Mouse (Mus musculus) limb, embryonic 15.5 days (tissue): ENCODE results near the gene Tmc4. TPM values are rescaled to one million over a fixed set of nuclear protein-coding genes. Genes with fewer than 3 reads are reported as not detected.

Experiments
- ATAC-seq: fragments of 200-750 bp; cut with Nextera tagmentation; 2 replicates; pipeline ENCODE4 v1.8.0; 2017; ENCODE audit warnings: low read depth, moderate TSS enrichment; ENCODE audit not compliant: insufficient number of reproducible peaks, low FRiP score, low TSS enrichment
- H3K27ac ChIP-seq: fragments of 300-500 bp; sonication (generic); 2 replicates; pipeline ENCODE4 v1.5.1; 2015; ENCODE audit warnings: moderate library complexity, mild to moderate bottlenecking, inconsistent platforms
- H3K27me3 ChIP-seq: fragments of 300-500 bp; sonication (generic); 2 replicates; pipeline ENCODE4 v1.6.1; 2015; ENCODE audit warnings: inconsistent platforms
- H3K36me3 ChIP-seq: fragments of 300-500 bp; sonication (generic); 2 replicates; pipeline ENCODE4 v1.6.1; 2015; ENCODE audit warnings: inconsistent platforms
- H3K4me1 ChIP-seq: fragments of 300-500 bp; sonication (generic); 2 replicates; pipeline ENCODE4 v1.6.1; 2015; ENCODE audit warnings: inconsistent platforms
- H3K4me2 ChIP-seq: fragments of 300-500 bp; sonication (generic); 2 replicates; pipeline ENCODE4 v1.6.1; 2015; ENCODE audit warnings: mild to moderate bottlenecking, inconsistent platforms
- H3K4me3 ChIP-seq: fragments of 300-500 bp; sonication (generic); 2 replicates; pipeline ENCODE4 v1.5.1; 2015; ENCODE audit warnings: mild to moderate bottlenecking, inconsistent platforms
- H3K9ac ChIP-seq: fragments of 300-500 bp; sonication (generic); 2 replicates; pipeline ENCODE4 v1.6.1; 2015; ENCODE audit warnings: inconsistent platforms
- H3K9me3 ChIP-seq: fragments of 300-500 bp; sonication (generic); 2 replicates; pipeline ENCODE4 v1.6.1; 2016; ENCODE audit warnings: inconsistent platforms
- WGBS: fragments of 180-500 bp; shearing (Covaris S2); methylation state at CpG from one replicate; pipeline ENCODE4 v1.1.7; 2015; 5-methylcytosine and 5-hydroxymethylcytosine counted together
- polyA plus RNA-seq: library from polyadenylated mRNA; unstranded; fragments of >200 nt; fragmentation: Nextera tagmentation; extraction: Ambion mirVana; gene quantifications from 2 replicates; pipeline ENCODE4 v1.2.1, GENCODE M21; 2015

Gene Tmc4
- polyA plus RNA-seq, 1 experiment from 2014 or later: 7.0 TPM

DNA sequence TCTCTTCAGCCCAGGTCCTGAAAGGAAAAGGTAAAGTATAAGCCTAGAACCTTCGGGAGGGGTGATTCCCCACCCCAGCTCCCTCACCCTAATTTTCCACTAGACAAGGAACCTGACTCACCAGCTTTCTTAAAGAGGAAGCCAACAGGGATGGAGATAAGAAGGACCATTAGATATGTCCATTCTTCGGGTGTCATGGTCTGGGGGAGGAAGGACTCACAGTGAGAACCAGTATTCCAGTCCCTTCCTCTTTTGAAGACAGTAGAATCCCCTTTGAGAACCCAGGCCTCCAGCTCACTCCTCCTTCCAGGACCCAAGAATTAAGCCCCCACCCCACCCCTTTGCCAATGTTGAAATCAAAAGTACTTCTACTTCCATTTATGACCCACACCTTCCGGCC is 14.6 kb upstream of the Tmc4 start:
- peaks cover 31% of the 10 kb centered on the region for H3K36me3 ChIP-seq
- peaks cover 21% of the 10 kb centered on the region for H3K4me1 ChIP-seq
- whole genome bisulfite sequencing: 22% methylated on average over 3 of the region's 3 CpGs
- no peaks in the 10 kb centered on the region for H3K9me3 ChIP-seq
- ATAC-seq: no peak
- peak overlapping the region; percentile 84 for H3K4me2 ChIP-seq
- H3K9ac ChIP-seq: peak overlapping the region; percentile 80
- H3K27ac ChIP-seq: peak overlapping the region; percentile 99; the same call in 1 of the 2 replicates
- no peaks in the 10 kb centered on the region for H3K27me3 ChIP-seq
- H3K4me3 ChIP-seq: peak overlapping the region; percentile 68

DNA sequence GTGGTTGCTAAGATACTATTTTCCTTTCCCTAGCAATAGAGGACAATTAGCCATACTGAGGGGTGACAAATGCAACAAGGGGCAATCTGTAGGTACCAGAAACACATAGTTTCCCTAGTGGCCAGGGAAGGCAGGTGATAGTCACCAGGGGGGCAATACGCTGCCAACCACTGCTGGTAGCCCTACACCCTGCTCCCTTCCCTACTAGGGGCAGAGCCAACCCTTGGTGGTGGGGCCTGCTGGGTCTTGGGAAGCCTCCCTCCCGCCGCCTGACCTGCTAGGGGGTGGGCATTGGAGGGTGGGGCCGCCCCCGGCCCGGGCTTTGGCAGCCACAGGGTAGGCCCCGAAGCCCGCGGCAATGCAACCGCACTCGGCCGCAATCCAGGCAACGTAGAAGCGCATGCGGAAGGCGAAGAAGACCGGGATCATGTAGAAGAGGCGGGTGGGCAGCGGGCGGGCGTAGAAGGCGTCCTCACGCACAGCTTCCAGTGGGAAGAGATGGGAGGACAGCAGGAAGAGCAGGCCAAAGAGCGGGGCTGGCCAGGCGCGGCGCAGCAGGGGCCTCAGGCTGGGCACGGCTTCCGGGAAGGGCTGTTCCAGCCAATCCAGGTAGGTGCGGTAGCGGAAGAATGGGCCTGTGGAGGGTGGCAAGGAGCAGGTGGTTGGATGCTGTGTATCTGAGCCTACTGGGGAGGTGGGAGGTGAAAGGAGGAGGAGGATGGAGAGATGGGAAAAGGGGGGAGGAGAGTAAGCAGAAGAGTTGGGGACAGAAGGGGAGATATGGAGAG is 8.2 kb upstream of the Tmc4 start:
- H3K9ac ChIP-seq: no peak overlapping the region
- 86% methylated on average over 31 of the region's 31 CpGs for WGBS
- H3K4me2 ChIP-seq: no peak overlapping the region
- ATAC-seq: no peak
- H3K9me3 ChIP-seq: no peaks in the 10 kb centered on the region
- H3K36me3 ChIP-seq: peaks cover 60% of the 10 kb centered on the region
- no peaks in the 10 kb centered on the region for H3K4me1 ChIP-seq
- no peak overlapping the region for H3K27ac ChIP-seq
- no peaks in the 10 kb centered on the region for H3K27me3 ChIP-seq
- H3K4me3 ChIP-seq: no peak overlapping the region

DNA sequence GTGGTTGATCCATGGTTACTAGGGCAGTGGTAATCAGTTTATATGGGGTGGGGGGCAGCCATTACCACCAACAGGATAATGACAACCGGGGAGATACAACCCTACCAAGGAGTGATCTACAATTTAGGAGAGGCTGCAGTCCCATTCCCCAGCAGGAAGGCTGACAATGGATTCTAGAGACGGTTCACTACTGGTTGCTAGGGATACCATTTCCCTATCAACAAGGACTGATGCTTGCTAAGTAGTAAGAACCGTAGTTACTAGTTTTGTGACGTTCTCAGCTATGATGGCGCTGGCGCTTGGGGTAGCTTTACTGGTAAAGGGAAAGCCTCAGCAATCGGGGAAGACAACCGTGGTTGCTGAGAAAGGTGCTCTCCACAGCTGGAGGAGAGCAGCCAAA is 7.3 kb upstream of the Tmc4 start:
- Histone ChIP-seq H3K4me2 (no peak overlapping the region), H3K4me1 (no peaks in the 10 kb centered on the region), H3K9me3 (no peaks in the 10 kb centered on the region), H3K9ac (no peak overlapping the region), H3K4me3 (no peak overlapping the region), H3K27ac (no peak overlapping the region), H3K27me3 (no peaks in the 10 kb centered on the region), H3K36me3 (peaks cover 64% of the 10 kb centered on the region)
- 93% methylated on average over 8 of the region's 8 CpGs for WGBS
- ATAC-seq: no peak

DNA sequence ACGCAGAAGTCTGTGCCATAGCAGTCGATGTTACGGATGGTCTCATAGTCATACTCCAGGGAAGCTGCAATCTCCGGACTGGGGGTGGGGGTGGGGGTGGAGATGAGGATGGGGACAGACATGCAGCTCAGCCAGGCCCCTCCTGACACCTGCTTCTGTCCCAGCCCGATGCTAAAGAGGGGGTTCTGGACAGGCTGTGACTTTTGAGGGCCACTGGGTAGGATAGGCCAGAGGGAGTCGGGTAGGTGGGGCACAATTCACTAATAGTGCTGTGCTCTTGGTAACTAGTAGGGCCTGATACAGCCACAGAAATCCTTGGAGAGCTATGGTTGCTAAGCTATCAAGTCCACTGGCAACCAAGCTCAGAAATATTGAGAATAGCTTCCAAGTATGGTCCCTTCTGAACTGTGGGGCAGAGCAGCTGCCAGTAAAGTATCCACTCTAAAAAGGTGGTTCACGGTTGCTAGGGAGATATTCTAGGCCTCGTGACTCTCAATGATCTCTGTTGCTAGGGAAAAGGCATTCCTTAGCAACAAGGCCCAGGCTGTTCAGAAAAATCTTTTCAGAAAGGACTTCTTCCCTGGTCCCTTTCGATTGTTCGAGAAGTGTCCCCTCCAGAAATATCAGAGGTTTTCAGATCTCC is 6.7 kb upstream of the Tmc4 start:
- Histone ChIP-seq H3K9me3 (no peaks in the 10 kb centered on the region), H3K4me3 (no peak overlapping the region), H3K27me3 (no peaks in the 10 kb centered on the region), H3K4me2 (no peak overlapping the region), H3K4me1 (no peaks in the 10 kb centered on the region), H3K27ac (no peak overlapping the region), H3K9ac (no peak overlapping the region), H3K36me3 (peaks cover 62% of the 10 kb centered on the region)
- ATAC-seq: no peak
- WGBS: 87% methylated on average over 10 of the region's 10 CpGs

DNA sequence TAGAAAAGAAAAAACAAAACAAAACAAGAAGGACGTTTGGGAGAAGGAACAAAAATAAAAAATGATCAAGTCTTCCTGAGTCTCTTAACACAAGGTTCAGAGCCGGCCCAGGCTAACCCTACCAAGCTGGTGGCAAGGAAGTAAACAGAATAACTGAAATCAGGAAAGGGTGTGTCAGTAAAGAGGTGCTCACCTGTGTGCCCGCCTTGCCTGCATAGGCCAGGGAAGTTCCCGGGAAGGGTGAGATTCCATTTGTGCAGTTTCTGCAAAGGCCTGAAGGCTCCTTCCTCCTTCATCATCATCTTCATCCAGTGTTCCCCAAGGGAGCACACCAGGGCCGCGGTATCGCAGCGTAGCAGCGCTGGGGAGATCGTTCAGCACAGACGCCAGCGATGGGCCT is 982 bp downstream of the Tmc4 start:
- Histone ChIP-seq H3K27me3 (no peaks in the 10 kb centered on the region), H3K9me3 (no peaks in the 10 kb centered on the region), H3K27ac (no peak overlapping the region), H3K4me3 (no peak overlapping the region), H3K9ac (no peak overlapping the region), H3K4me1 (no peaks in the 10 kb centered on the region), H3K36me3 (peaks cover 17% of the 10 kb centered on the region), H3K4me2 (no peak overlapping the region)
- 86% methylated on average over 12 of the region's 12 CpGs for WGBS
- ATAC-seq: no peak

DNA sequence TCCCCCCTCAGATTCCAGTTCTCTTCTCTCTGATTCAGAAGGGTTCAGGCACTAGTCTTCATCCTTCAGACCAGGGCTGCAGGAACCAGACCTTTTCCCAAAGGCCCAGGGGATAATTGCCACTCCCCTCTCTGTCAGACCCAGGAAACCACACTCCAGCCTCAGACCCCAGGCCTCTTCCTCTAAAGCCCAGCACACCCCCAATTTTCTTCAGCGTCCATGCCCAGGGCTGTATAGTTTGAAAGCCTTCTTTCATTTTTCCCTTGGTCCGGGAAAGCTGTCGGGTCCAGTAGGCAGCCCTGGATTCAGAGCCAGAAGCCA is 2.2 kb downstream of the Tmc4 start:
- no peaks in the 10 kb centered on the region for H3K27me3 ChIP-seq
- no peak overlapping the region for H3K27ac ChIP-seq
- H3K4me2 ChIP-seq: no peak overlapping the region
- no peaks in the 10 kb centered on the region for H3K4me1 ChIP-seq
- 77% methylated on average over 3 of the region's 3 CpGs for WGBS
- no peak overlapping the region for H3K4me3 ChIP-seq
- H3K36me3 ChIP-seq: peaks cover 11% of the 10 kb centered on the region
- H3K9ac ChIP-seq: no peak overlapping the region
- ATAC-seq: no peak
- H3K9me3 ChIP-seq: no peaks in the 10 kb centered on the region

DNA sequence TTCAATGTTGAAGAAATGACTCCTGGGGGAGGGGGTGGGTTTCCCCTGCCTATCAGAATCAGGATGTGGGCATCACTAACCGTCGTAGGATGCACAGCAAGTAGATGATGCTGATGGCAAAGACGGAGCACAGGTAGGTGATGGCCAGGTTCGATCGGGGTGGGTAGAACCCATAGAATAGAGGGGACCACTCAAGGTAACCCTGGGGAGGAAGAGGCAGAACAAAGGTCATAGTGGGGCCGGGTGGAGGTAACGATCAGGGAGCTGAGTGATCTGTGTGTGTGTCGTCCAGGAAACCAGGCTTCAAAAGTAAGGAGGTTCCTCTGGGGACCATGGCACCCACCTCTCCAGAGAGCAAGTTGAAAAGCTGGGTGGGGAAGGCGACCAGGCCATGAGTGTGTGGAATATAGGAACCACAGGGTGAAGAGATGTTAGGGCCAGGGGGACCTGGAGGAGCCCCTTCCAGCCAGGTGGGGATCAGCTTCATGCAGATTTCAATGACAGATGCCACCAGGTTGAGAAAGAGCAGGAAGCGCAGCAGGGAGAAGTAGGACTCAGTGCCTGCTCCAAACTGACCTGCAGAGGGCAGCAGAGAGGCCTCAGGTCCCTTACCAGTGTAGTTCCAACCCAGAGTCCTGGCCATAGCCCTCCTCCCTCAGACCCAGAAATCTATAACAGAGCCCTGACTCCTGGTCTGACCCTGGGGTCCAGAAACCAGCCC is 2.7 kb downstream of the Tmc4 start:
- H3K4me3 ChIP-seq: no peak overlapping the region
- no peaks in the 10 kb centered on the region for H3K27me3 ChIP-seq
- H3K4me1 ChIP-seq: no peaks in the 10 kb centered on the region
- no peak overlapping the region for H3K27ac ChIP-seq
- H3K36me3 ChIP-seq: peaks cover 9% of the 10 kb centered on the region
- H3K9me3 ChIP-seq: no peaks in the 10 kb centered on the region
- peak; percentile 66; the same call in 1 of the 2 replicates for ATAC-seq
- no peak overlapping the region for H3K4me2 ChIP-seq
- H3K9ac ChIP-seq: no peak overlapping the region
- 72% methylated on average over 10 of the region's 10 CpGs for WGBS

DNA sequence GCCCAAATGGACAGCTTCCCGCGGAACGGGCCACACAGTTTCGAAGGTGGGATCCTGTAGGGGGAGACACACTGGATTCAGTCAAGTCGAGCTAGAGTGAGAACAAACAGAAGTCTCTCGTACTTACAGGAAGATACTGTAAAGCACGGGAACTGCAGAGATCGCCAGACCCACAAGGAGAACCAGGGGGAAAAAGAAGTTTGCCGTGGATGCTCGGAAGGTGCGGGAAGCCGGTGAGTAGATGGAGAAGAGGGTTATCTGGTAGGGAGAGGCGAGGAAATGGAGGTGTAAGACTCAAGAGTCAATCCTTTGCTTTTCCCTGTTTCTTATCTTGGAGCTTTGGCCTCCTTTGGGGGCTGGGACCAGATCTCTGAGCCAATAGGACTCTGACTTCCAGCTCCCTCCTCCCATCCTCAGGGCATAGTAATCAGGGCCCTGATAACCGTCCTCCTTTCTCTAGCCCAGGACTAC is 10.4 kb downstream of the Tmc4 start:
- H3K4me3 ChIP-seq: no peak overlapping the region
- ATAC-seq: no peak
- H3K36me3 ChIP-seq: peaks cover 13% of the 10 kb centered on the region
- H3K9me3 ChIP-seq: no peaks in the 10 kb centered on the region
- H3K4me2 ChIP-seq: 0 out of 2 replicates have a peak overlapping the region, but pooled peaks have one; percentile 10
- no peak overlapping the region for H3K27ac ChIP-seq
- peaks cover 28% of the 10 kb centered on the region for H3K4me1 ChIP-seq
- 21% methylated on average over 14 of the region's 14 CpGs for WGBS
- H3K9ac ChIP-seq: no peak overlapping the region
- no peaks in the 10 kb centered on the region for H3K27me3 ChIP-seq

DNA sequence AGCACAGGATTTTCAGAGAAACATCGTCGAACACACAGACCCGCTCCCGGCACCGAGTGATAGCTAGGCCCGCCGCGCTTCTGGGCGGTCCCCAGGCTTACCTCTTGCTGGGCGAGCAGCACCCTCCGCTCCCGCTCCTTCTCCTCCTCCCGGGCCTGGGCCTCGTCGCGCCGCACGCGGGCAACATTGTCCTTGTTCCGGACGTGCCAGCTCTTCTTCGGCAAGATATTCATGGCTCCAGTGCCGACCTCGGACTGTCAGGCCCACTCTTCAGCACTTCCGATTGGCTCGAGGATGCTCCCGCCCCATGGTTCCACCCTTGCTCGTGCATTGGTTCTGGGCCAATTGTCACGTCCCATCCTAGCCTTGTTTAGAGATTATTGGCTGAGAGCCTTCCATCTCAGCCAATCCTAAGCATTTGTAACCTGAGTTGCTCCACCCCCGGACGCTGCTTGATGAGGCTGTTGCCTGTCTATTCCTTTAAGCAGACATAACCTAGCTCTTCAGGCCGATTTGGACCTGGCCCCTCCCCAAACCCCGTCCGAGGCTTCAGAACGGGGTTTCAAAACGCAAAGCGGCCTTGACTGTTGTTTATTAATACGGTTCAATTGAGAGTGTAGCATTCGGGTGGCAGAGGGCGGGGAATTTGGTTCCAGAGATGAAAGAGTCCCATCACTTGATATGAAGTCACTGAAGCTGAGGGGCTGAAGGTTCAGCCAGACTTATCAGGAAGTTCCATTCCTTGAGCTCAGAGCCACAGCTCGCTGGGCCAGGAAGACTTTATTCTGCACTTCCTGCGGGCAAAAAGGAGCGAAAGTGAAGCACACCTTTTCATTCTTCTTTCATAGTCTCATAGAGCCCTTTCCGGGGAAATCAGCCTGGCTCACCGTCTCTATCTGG is 11.9 kb downstream of the Tmc4 start, which contains the start of gene Leng1:
Leng1 (minus strand) TSS at position 626 of the 900 bp plus-strand sequence.
- peaks cover 26% of the 10 kb centered on the region for H3K36me3 ChIP-seq

DNA sequence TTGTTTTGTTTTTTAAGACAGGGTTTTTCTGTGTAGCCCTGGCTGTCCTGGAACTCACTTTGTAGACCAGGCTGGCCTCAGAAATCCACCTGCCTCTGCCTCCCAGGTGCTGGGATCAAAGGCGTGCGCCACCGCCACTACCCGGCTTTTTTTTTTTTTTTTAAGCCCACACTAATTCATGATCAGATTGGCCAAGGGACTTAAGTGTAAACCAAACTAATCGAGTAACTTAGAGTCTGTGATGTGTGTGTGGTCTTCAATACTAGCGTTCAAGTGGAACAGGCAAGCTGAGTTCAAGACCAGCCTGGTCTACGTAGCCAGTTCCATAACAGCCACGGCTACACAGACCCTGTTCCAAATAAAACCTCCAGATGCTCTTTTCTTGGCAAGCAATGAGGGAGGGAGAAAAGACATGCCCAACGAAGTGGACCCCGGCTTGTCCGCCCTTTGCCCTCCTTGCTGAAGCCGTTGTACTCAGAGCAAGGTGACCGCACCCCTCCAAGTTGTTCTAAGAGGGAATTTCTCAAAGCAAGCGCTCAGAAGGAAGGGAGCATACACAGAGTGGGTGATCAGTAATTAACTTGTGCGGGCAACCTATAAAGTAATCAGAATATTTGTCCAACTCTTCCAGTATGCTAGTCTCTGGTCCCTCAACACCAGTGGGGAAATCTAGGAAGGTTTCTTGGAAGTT is 12.7 kb downstream of the Tmc4 start:
- peak overlapping the region; percentile 76 for H3K4me2 ChIP-seq
- H3K4me1 ChIP-seq: peaks cover 28% of the 10 kb centered on the region
- H3K9ac ChIP-seq: peak overlapping the region; percentile 87
- peaks cover 34% of the 10 kb centered on the region for H3K36me3 ChIP-seq
- H3K27me3 ChIP-seq: no peaks in the 10 kb centered on the region
- 30% methylated on average over 15 of the region's 15 CpGs for WGBS
- ATAC-seq: no peak
- no peaks in the 10 kb centered on the region for H3K9me3 ChIP-seq
- peak overlapping the region; percentile 73 for H3K4me3 ChIP-seq
- peak overlapping the region; percentile 94 for H3K27ac ChIP-seq

More for the DNA sequence above, 11.9 kb downstream of the Tmc4 start, which contains the start of gene Leng1:
- 3% methylated on average over 45 of the region's 45 CpGs for WGBS
- peak; percentile 97 for ATAC-seq
- Histone ChIP-seq H3K9ac (peak within 1 kb of the TSS; percentile 87), H3K9me3 (no peaks in the 10 kb centered on the region), H3K4me2 (peak within 1 kb of the TSS; percentile 76), H3K27ac (peak within 1 kb of the TSS; percentile 94), H3K27me3 (no peaks in the 10 kb centered on the region), H3K4me3 (peak within 1 kb of the TSS; percentile 73), H3K4me1 (peaks cover 28% of the 10 kb centered on the region)

DNA sequence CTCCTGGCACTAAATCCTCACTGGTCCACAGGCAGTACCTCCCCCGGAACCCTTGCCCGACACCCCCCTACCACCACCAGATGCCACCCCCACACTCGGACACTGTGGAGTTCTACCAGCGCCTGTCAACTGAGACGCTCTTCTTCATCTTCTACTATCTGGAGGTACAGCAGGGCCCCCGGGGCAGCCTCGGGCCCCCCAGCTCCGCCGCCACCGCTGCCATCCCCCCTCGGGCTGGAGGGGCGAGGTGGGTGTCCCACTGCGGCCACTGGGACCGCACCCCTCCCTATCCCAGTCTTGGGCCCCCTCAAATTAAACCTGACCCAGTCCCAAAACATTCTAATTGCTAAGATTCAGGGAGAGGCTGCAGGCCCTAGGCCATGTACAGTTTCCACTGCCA is 18.8 kb downstream of the Tmc4 start:
- Histone ChIP-seq H3K4me1 (peaks cover 7% of the 10 kb centered on the region), H3K4me2 (no peak overlapping the region), H3K9me3 (no peaks in the 10 kb centered on the region)

More for the DNA sequence above, 18.8 kb downstream of the Tmc4 start:
- Histone ChIP-seq H3K27ac (no peak overlapping the region), H3K36me3 (peaks cover 95% of the 10 kb centered on the region), H3K4me3 (no peak overlapping the region), H3K9ac (no peak overlapping the region), H3K27me3 (no peaks in the 10 kb centered on the region)
- ATAC-seq: no peak
- 95% methylated on average over 14 of the region's 14 CpGs for WGBS
